Comparison of ENCODE assay signal across 19 mouse cellular contexts in genomic region chr9:42174349-42174955, GRCm38 (mm10). TPM values are rescaled to one million over a fixed set of nuclear protein-coding genes. Genes with fewer than 3 reads are reported as not detected.
DNase-seq lines count a peak whose midpoint lies in the region; ATAC-seq lines count a peak whose summit lies in the region.
"Had no signal": no experiment of that assay in that cellular context is flagged by ENCODE, and none has a peak within 500 bp of the region (broad histone marks: within the 10 kb centered on the region; RNA-seq: fewer than 3 reads in every experiment).

No protein-coding gene starts in this region.

- 41% methylated on average over 2 of the region's 2 CpGs for WGBS in hindbrain, embryonic 10.5 days
- 45% methylated on average over 2 of the region's 2 CpGs for WGBS in hindbrain, embryonic 11.5 days
- 12% methylated on average over 2 of the region's 2 CpGs for WGBS in forebrain, embryonic 11.5 days
- whole genome bisulfite sequencing in hindbrain, embryonic 14.5 days, result 39% methylated on average over 2 of the region's 2 CpGs
- 5% methylated on average over 2 of the region's 2 CpGs for WGBS in midbrain, embryonic 16.5 days

- H3K4me3 ChIP-seq in hindbrain, embryonic 10.5 days, result no peak overlapping the region
- H3K4me3 ChIP-seq in hindbrain, embryonic 11.5 days (ENCODE audit: low read depth, low read length), result no peak overlapping the region
- no peak overlapping the region for H3K4me3 ChIP-seq in forebrain, embryonic 11.5 days (ENCODE audit: low read depth, low read length)
- no peak overlapping the region for H3K4me3 ChIP-seq in hindbrain, embryonic 14.5 days (replicated peaks; ENCODE audit: low read length)
- no peak overlapping the region for H3K4me3 ChIP-seq in midbrain, embryonic 16.5 days (ENCODE audit: low read depth, low read length)
- H3K4me3 ChIP-seq: embryonic facial prominence, embryonic 12.5 days had no signal

- no peak for ATAC-seq in hindbrain, embryonic 11.5 days (ENCODE audit: low FRiP score)
- ATAC-seq in forebrain, embryonic 11.5 days (replicated peaks; ENCODE audit: low FRiP score), result 0 out of 2 replicates have a peak, but pooled peaks have one; percentile 47
- ATAC-seq in hindbrain, embryonic 14.5 days (ENCODE audit: low FRiP score), result no peak
- ATAC-seq in midbrain, embryonic 16.5 days, result peak; percentile 42; the same call in 1 of the 2 replicates
- ATAC-seq: intestine, postnatal 0 days had no signal

- no peaks in the 10 kb centered on the region for H3K27me3 ChIP-seq in hindbrain, embryonic 10.5 days (ENCODE audit: insufficient read depth, poor library complexity, severe bottlenecking)
- no peaks in the 10 kb centered on the region for H3K27me3 ChIP-seq in hindbrain, embryonic 11.5 days (ENCODE audit: control insufficient read depth, insufficient read depth, low read length)
- no peaks in the 10 kb centered on the region for H3K27me3 ChIP-seq in forebrain, embryonic 11.5 days (ENCODE audit: control insufficient read depth, insufficient read depth, low read length)
- H3K27me3 ChIP-seq in hindbrain, embryonic 14.5 days (ENCODE audit: control insufficient read depth, insufficient read depth, low read length), result no peaks in the 10 kb centered on the region
- no peaks in the 10 kb centered on the region for H3K27me3 ChIP-seq in midbrain, embryonic 16.5 days (ENCODE audit: control insufficient read depth, insufficient read depth, low read depth, low read length)
- H3K27me3 ChIP-seq: embryonic facial prominence, embryonic 12.5 days had no signal

- H3K36me3 ChIP-seq in hindbrain, embryonic 10.5 days, result no peaks in the 10 kb centered on the region
- H3K36me3 ChIP-seq in hindbrain, embryonic 11.5 days (ENCODE audit: control insufficient read depth, insufficient read depth, low read length), result no peaks in the 10 kb centered on the region
- H3K36me3 ChIP-seq in forebrain, embryonic 11.5 days (ENCODE audit: control insufficient read depth, insufficient read depth, low read length), result no peaks in the 10 kb centered on the region
- H3K36me3 ChIP-seq in hindbrain, embryonic 14.5 days (replicated peaks; ENCODE audit: control insufficient read depth, insufficient read depth), result no peaks in the 10 kb centered on the region
- H3K36me3 ChIP-seq in midbrain, embryonic 16.5 days (ENCODE audit: control insufficient read depth, insufficient read depth, low read length), result no peaks in the 10 kb centered on the region
- H3K36me3 ChIP-seq: embryonic facial prominence, embryonic 12.5 days had no signal

- H3K9ac ChIP-seq in hindbrain, embryonic 11.5 days (ENCODE audit: low read depth, low read length), result no peak overlapping the region
- H3K9ac ChIP-seq in forebrain, embryonic 11.5 days (ENCODE audit: low read length), result no peak overlapping the region
- no peak overlapping the region for H3K9ac ChIP-seq in hindbrain, embryonic 14.5 days
- no peak overlapping the region for H3K9ac ChIP-seq in midbrain, embryonic 16.5 days (ENCODE audit: low read depth, low read length)
- H3K9ac ChIP-seq: embryonic facial prominence, embryonic 12.5 days had no signal

- H3K27ac ChIP-seq in hindbrain, embryonic 10.5 days, result peak overlapping the region; percentile 64
- no peak overlapping the region for H3K27ac ChIP-seq in hindbrain, embryonic 11.5 days (ENCODE audit: low read depth, low read length)
- H3K27ac ChIP-seq in forebrain, embryonic 11.5 days (ENCODE audit: low read depth, low read length), result peak overlapping the region; percentile 25; the same call in 1 of the 2 replicates
- peak overlapping the region; percentile 53 for H3K27ac ChIP-seq in hindbrain, embryonic 14.5 days
- no peak overlapping the region for H3K27ac ChIP-seq in midbrain, embryonic 16.5 days (ENCODE audit: low read length)
- H3K27ac ChIP-seq: embryonic facial prominence, embryonic 12.5 days; stomach, postnatal 0 days had no signal

- DNase-seq in hindbrain, embryonic 10.5 days (ENCODE audit: low spot score), result no peak
- DNase-seq in hindbrain, embryonic 11.5 days (ENCODE audit: low spot score), result no peak
- no peak for DNase-seq in forebrain, embryonic 11.5 days (ENCODE audit: low spot score)
- DNase-seq in hindbrain, embryonic 14.5 days (ENCODE audit: low spot score), result no peak
- no peak for DNase-seq in ovary, postnatal 36 days (ENCODE audit: low spot score)
- no peak for DNase-seq in urinary bladder, postnatal 10 days (ENCODE audit: low spot score)
- DNase-seq in thymus, postnatal 36 days, result no peak
- DNase-seq: adrenal gland, adult 8-10 months; cerebellum, adult 9-11 months; gastrocnemius, postnatal 25 days; kidney, postnatal 10 days; liver; lung, adult 18-20 months; thymus, postnatal 14 days had no signal

- H3K4me1 ChIP-seq in hindbrain, embryonic 10.5 days (replicated peaks), result peaks cover 20% of the 10 kb centered on the region
- H3K4me1 ChIP-seq in hindbrain, embryonic 11.5 days (replicated peaks; ENCODE audit: control insufficient read depth, insufficient read depth, low read length), result no peaks in the 10 kb centered on the region
- peaks cover 7% of the 10 kb centered on the region; the same call in 1 of the 2 replicates for H3K4me1 ChIP-seq in forebrain, embryonic 11.5 days (replicated peaks; ENCODE audit: control insufficient read depth, insufficient read depth, low read length)
- 0 out of 2 replicates have a peak, but pooled peaks cover 5% of the 10 kb centered on the region for H3K4me1 ChIP-seq in hindbrain, embryonic 14.5 days (replicated peaks; ENCODE audit: control insufficient read depth, insufficient read depth, low read length)
- peaks cover 3% of the 10 kb centered on the region; the same call in 1 of the 2 replicates for H3K4me1 ChIP-seq in midbrain, embryonic 16.5 days (ENCODE audit: control insufficient read depth, insufficient read depth, low read length)
- H3K4me1 ChIP-seq: embryonic facial prominence, embryonic 12.5 days had no signal

- no peak overlapping the region for H3K4me2 ChIP-seq in hindbrain, embryonic 11.5 days (replicated peaks; ENCODE audit: low read depth, low read length)
- no peak overlapping the region for H3K4me2 ChIP-seq in forebrain, embryonic 11.5 days (ENCODE audit: low read depth, low read length, severe bottlenecking)
- no peak overlapping the region for H3K4me2 ChIP-seq in hindbrain, embryonic 14.5 days (replicated peaks)
- H3K4me2 ChIP-seq in midbrain, embryonic 16.5 days (ENCODE audit: low read length), result no peak overlapping the region
- H3K4me2 ChIP-seq: embryonic facial prominence, embryonic 12.5 days; heart, embryonic 11.5 days had no signal

- no peaks in the 10 kb centered on the region for H3K9me3 ChIP-seq in hindbrain, embryonic 10.5 days
- H3K9me3 ChIP-seq in hindbrain, embryonic 11.5 days (ENCODE audit: control insufficient read depth, low read length), result no peaks in the 10 kb centered on the region
- no peaks in the 10 kb centered on the region for H3K9me3 ChIP-seq in forebrain, embryonic 11.5 days (ENCODE audit: control insufficient read depth, low read length)
- H3K9me3 ChIP-seq in hindbrain, embryonic 14.5 days (ENCODE audit: control insufficient read depth, low read length), result no peaks in the 10 kb centered on the region
- H3K9me3 ChIP-seq in midbrain, embryonic 16.5 days (replicated peaks; ENCODE audit: control insufficient read depth, low read length, poor library complexity, severe bottlenecking), result no peaks in the 10 kb centered on the region
- H3K9me3 ChIP-seq: embryonic facial prominence, embryonic 12.5 days had no signal

RNA-seq across cellular contexts. Expression of gene Sorl1, which starts 50.4 kb away (rescaled TPM):
- polyA plus RNA-seq in hindbrain, embryonic 10.5 days (2016; fragmentation: Nextera tagmentation; extraction: Ambion mirVana), result 4.3 and 4.6 TPM in 2 replicates
- polyA plus RNA-seq in hindbrain, embryonic 11.5 days (2014; fragmentation: Nextera tagmentation; extraction: Ambion mirVana), result 7.4 and 7.6 TPM in 2 replicates
- 7.0 and 8.1 TPM in 2 replicates for polyA plus RNA-seq in forebrain, embryonic 11.5 days (2014; fragmentation: Nextera tagmentation; extraction: Ambion mirVana)
- polyA plus RNA-seq in hindbrain, embryonic 14.5 days (2014; fragmentation: Nextera tagmentation; extraction: Ambion mirVana), result 17.9 and 21.4 TPM in 2 replicates
- 6.8 and 7.2 TPM in 2 replicates for polyA plus RNA-seq in midbrain, embryonic 16.5 days (2015; fragmentation: Nextera tagmentation; extraction: Ambion mirVana)

Comparison
In these comparisons a context has a peak if more than half of its experiments do, and no peak if none do; other contexts are left out.
1. H3K27ac ChIP-seq: peak in hindbrain, embryonic 10.5 days (single experiment), forebrain, embryonic 11.5 days (single experiment) and hindbrain, embryonic 14.5 days (single experiment); none in hindbrain, embryonic 11.5 days (single experiment) and midbrain, embryonic 16.5 days (single experiment).
2. ATAC-seq: peak in forebrain, embryonic 11.5 days (single experiment) and midbrain, embryonic 16.5 days (single experiment); none in hindbrain, embryonic 11.5 days (single experiment) and hindbrain, embryonic 14.5 days (single experiment).